Mouse (Mus musculus) liver, embryonic 16.5 days (tissue): ENCODE measurements around the gene Adssl1. TPM values are rescaled to one million over a fixed set of nuclear protein-coding genes. Genes with fewer than 3 reads are reported as not detected.

Experiments
- ATAC-seq: fragments of 200-750 bp; cut with Nextera tagmentation; 2 replicates; pipeline ENCODE4 v1.8.0; 2017; ENCODE audit warnings: low read depth, mild to moderate bottlenecking, moderate number of reproducible peaks, moderate library complexity
- H3K27ac ChIP-seq: fragments of 300-500 bp; sonication (generic); 2 replicates; pipeline ENCODE4 v1.5.1; 2014; ENCODE audit warnings: mild to moderate bottlenecking, low read length
- H3K27me3 ChIP-seq: fragments of 300-500 bp; sonication (generic); 2 replicates; pipeline ENCODE4 v1.6.1; 2014; ENCODE audit warnings: low read depth, low read length, mixed read lengths; ENCODE audit not compliant: control insufficient read depth, insufficient read depth
- H3K36me3 ChIP-seq: fragments of 300-500 bp; sonication (generic); 2 replicates; pipeline ENCODE4 v1.6.1; 2014; ENCODE audit warnings: mild to moderate bottlenecking; ENCODE audit not compliant: control insufficient read depth, insufficient read depth
- H3K4me1 ChIP-seq: fragments of 300-500 bp; sonication (generic); 2 replicates; pipeline ENCODE4 v1.6.1; 2014; ENCODE audit warnings: low read depth, low read length, mixed read lengths; ENCODE audit not compliant: control insufficient read depth
- H3K4me2 ChIP-seq: fragments of 300-500 bp; sonication (generic); 2 replicates; pipeline ENCODE4 v1.6.1; 2014; ENCODE audit warnings: low read depth, low read length, mixed read lengths
- H3K4me3 ChIP-seq: fragments of 300-500 bp; sonication (generic); 2 replicates; pipeline ENCODE4 v1.5.1; 2014; ENCODE audit warnings: low read depth, mild to moderate bottlenecking, low read length
- H3K9ac ChIP-seq: fragments of 300-500 bp; sonication (generic); 2 replicates; pipeline ENCODE4 v1.6.1; 2014; ENCODE audit warnings: low read depth, low read length
- H3K9me3 ChIP-seq: fragments of 300-500 bp; sonication (generic); replicated peaks from 2 replicates; pipeline ENCODE4 v1.6.1; 2016; ENCODE audit warnings: low read length; ENCODE audit not compliant: control insufficient read depth
- WGBS: fragments of 180-500 bp; shearing (Covaris S2); extraction: QIAGEN DNeasy Blood & Tissue Kit; methylation state at CpG from one replicate; pipeline ENCODE4 v1.1.7; 2014; ENCODE audit not compliant: insufficient replicate concordance; 5-methylcytosine and 5-hydroxymethylcytosine counted together
- polyA plus RNA-seq: library from polyadenylated mRNA; unstranded; fragments of >200 nt; fragmentation: Nextera tagmentation; extraction: Ambion mirVana; gene quantifications from 2 replicates; pipeline ENCODE4 v1.2.1, GENCODE M21; 2015

Gene Adssl1
- polyA plus RNA-seq, 1 experiment from 2014 or later: 14.0 TPM

DNA sequence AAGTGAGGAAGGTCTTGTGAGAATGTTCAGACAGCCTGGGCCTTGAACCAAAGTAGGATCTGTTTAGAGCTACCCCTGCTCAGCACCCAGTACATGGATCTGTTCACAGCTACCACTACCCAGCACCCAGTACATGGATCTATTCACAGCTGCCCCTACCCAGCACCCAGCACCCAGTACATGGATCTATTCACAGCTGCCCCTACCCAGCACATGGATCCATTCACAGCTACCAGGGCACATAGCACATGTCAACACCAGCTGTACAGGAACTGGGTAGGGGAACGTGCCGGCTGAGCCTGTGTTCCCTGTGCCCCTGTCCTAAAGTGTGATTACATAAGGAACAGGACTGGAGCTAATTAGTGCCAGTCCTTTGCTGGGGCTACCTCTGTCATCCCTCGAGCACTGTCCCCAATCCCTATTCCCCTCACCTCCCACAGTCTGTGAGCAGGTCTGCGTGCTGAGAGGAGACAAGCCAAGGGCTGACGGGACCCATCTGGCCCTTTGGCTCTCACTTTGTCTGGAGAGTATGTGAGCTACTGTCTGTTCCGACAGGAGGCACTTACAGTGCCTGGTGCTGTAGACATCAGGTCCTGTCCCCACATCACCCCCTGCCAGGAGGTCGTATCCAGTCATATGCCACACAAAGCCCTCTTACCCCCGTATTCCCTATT, 29.1 kb upstream of the Adssl1 start:
- peaks cover 41% of the 10 kb centered on the region for H3K4me1 ChIP-seq
- H3K9ac ChIP-seq: no peak overlapping the region
- no peak overlapping the region for H3K4me3 ChIP-seq

DNA sequence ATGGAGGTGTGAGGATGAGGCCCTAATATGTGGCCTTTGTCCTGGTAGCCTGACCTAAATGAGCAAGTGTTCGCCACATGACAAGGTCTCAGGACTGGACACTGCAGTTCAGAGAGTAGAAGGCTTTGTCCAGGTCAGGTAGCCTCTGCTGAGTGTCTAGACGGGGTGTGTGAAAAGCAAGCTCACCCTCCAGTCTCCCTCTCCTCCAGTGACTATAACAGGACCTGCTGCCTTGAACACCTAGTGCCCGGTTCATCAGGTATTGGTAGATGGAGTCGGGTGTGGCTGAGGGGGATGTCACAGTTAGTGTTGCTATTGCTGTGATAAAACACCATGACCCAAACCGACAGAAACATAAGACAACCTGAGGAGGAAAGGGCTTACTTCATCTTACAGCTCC, 28.6 kb upstream of the Adssl1 start:
- Histone ChIP-seq H3K9ac (no peak overlapping the region), H3K4me3 (no peak overlapping the region), H3K4me1 (peaks cover 40% of the 10 kb centered on the region), H3K27ac (no peak overlapping the region), H3K9me3 (no peaks in the 10 kb centered on the region), H3K4me2 (no peak overlapping the region), H3K27me3 (peaks cover 17% of the 10 kb centered on the region), H3K36me3 (no peaks in the 10 kb centered on the region)
- ATAC-seq: no peak
- WGBS: 64% methylated on average over 5 of the region's 5 CpGs

More for the DNA sequence above, 29.1 kb upstream of the Adssl1 start:
- no peak for ATAC-seq
- Histone ChIP-seq H3K36me3 (no peaks in the 10 kb centered on the region), H3K4me2 (no peak overlapping the region), H3K27ac (no peak overlapping the region), H3K9me3 (no peaks in the 10 kb centered on the region), H3K27me3 (peaks cover 17% of the 10 kb centered on the region)
- 66% methylated on average over 8 of the region's 8 CpGs for WGBS

DNA sequence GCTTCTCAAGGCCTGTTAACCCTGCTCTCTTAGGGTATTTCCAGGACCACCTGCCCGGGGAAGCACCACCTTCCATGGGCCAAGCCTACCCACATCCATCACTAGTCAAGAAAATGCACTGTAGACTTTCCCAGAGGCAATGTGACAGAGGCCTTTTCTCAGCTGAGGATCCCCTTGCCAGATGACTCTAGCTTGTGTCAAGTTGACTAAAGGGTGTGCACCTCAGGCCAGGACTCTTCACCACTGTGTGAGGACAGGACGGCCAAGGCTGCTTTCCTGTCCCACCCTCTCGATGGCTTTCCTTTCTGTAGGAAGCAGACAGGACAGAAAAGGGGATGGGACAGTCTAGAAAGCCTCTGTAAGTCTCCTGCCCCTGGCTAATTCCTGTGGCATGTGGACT, 28.1 kb upstream of the Adssl1 start:
- Histone ChIP-seq H3K27me3 (peaks cover 17% of the 10 kb centered on the region), H3K4me1 (peaks cover 39% of the 10 kb centered on the region), H3K9ac (no peak overlapping the region), H3K27ac (no peak overlapping the region), H3K36me3 (no peaks in the 10 kb centered on the region), H3K4me2 (no peak overlapping the region), H3K9me3 (no peaks in the 10 kb centered on the region), H3K4me3 (no peak overlapping the region)
- 57% methylated on average over 3 of the region's 3 CpGs for WGBS
- ATAC-seq: no peak

DNA sequence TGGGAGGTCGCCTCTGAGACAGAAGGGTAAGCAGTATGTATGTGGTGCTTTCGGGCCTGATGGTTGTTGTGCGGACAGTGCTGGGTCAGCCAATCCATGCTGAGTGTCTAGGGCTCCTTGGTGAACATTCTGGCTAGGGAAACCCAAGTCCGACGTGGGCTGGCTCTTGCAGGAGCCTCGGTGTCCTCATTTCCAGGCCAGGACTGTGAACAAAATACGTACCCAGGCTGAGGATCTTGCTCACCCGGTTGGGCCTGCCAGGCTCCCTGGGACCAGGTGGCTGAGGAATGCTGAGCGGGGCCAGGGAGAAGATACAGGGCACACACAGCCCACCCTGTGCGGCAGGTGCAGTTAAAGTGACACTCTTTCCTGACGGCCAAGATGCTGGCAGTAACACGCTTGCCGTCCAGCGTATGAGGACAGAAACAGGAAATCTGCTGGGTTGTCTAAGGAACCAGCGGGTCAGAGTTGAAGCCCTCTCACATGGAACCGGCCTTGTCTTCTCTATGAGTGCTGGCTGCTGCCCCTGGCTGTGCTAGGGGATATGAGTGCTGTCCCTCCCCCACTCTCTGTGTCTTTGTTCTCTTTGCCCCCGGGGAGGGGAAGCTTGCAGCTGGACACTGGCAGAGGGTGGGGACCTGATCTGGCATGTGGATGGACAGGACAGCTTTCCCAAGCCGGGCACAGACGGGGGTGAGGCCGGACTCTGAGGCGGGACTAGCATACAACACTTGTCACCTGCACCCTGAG, 26.7 kb upstream of the Adssl1 start:
- no peaks in the 10 kb centered on the region for H3K36me3 ChIP-seq
- no peak overlapping the region for H3K27ac ChIP-seq
- no peak overlapping the region for H3K4me2 ChIP-seq
- no peak overlapping the region for H3K4me3 ChIP-seq
- WGBS: 55% methylated on average over 21 of the region's 21 CpGs
- H3K9me3 ChIP-seq: no peaks in the 10 kb centered on the region
- no peak overlapping the region for H3K9ac ChIP-seq
- peaks cover 13% of the 10 kb centered on the region for H3K27me3 ChIP-seq
- ATAC-seq: no peak
- H3K4me1 ChIP-seq: peaks cover 35% of the 10 kb centered on the region

DNA sequence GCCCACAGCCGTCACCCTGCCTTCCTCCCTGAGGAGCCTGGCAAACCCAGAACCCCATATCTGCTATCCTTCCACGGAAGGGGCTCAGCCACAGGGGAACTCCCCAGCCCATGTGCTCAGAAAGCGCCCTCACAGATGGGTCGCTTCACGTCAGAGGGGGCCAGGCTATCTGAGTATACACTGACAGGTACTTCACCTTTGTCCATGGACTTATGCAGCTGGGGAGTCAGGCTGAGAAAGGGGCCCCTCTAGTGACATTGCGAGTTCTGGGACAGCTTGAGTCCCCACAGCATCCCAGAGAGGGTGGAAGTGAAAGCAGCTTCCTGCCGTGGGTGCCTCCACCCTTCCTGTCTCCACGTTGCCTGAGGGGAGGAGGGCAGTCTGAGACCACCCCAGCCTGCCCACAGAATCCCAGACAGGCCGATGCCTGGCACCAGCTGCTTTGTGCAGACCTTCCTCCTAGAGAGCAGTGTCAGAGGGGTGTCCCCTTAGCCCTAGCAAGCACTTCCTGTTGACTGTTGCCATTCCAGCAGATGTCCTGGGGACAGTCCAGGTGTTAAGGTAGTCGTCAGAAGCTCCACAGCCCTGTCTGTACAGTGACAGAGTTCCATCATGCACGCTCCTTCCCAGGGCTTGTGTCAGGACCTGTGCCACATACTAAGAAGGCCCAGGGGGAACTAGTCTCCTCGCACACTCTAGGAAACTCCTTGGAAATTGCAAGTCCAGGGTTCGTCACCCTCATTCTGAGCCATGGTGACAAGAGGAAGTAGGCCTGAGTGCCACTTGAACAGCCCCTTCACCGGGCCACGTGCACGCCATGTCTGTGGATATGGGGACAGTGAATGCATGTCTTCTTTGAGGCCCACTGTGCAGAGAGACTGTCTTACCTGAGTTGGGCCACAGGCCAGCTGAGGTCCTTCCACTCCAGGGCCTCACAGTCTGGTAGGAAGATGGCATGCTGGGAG, 25.6 kb upstream of the Adssl1 start:
- Histone ChIP-seq H3K9ac (no peak overlapping the region), H3K9me3 (no peaks in the 10 kb centered on the region), H3K27ac (peak overlapping the region; percentile 19; the same call in 1 of the 2 replicates), H3K4me3 (no peak overlapping the region), H3K27me3 (peaks cover 3% of the 10 kb centered on the region), H3K36me3 (no peaks in the 10 kb centered on the region), H3K4me2 (no peak overlapping the region), H3K4me1 (peaks cover 35% of the 10 kb centered on the region)
- 34% methylated on average over 15 of the region's 16 CpGs for WGBS
- no peak for ATAC-seq

DNA sequence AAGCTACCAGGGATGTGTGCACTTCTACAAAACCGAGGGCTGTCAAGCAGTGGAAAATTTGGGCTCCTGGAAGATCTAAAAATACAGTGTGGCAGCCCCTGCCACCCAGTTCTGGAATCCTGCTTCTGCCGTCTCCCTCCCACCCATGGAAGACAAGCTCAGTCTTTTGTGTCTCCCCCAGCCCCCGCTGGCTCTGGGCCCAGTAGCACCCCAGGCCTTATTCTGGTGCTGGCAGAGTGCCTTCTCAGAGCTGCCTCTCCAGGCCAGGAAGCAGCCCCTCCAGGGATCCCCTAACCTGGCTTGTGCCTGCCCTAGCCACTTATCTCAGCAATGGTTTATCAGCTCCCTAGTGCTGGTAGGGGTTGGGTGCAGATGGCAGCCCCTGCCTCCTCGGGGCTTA, 24.9 kb upstream of the Adssl1 start:
- ATAC-seq: no peak
- WGBS: 31% methylated on average over 4 of the region's 4 CpGs
- no peak overlapping the region for H3K9ac ChIP-seq

DNA sequence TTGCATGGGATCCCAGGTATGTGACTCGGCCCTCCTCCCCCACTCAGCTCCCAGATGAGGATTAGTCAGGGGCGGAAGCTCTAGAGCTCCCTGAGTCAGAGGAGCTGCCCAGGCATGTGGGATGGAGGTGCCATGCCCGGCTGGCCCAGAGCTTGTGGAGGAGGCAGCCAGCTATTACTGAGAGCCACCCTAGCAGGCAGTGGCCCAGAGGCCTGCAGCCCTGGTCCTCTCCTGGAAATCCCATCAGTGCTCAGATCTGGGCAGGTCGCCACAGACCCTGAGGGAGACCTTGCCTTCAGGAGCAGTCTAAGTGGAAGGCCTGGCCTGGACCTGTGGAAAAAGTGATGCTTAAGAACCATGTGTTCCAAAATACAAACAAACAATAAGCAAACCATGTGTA, 24.2 kb upstream of the Adssl1 start:
- H3K27me3 ChIP-seq: no peaks in the 10 kb centered on the region
- H3K27ac ChIP-seq: no peak overlapping the region; the same call in 1 of the 2 replicates
- 65% methylated on average over 4 of the region's 4 CpGs for WGBS
- no peak overlapping the region for H3K4me3 ChIP-seq
- no peaks in the 10 kb centered on the region for H3K9me3 ChIP-seq
- ATAC-seq: no peak
- H3K4me1 ChIP-seq: peaks cover 27% of the 10 kb centered on the region
- H3K36me3 ChIP-seq: no peaks in the 10 kb centered on the region
- H3K4me2 ChIP-seq: no peak overlapping the region
- no peak overlapping the region for H3K9ac ChIP-seq

More for the DNA sequence above, 24.9 kb upstream of the Adssl1 start:
- Histone ChIP-seq H3K4me1 (peaks cover 31% of the 10 kb centered on the region), H3K4me3 (no peak overlapping the region), H3K4me2 (no peak overlapping the region), H3K27ac (no peak overlapping the region; the same call in 1 of the 2 replicates), H3K27me3 (no peaks in the 10 kb centered on the region), H3K9me3 (no peaks in the 10 kb centered on the region), H3K36me3 (no peaks in the 10 kb centered on the region)

DNA sequence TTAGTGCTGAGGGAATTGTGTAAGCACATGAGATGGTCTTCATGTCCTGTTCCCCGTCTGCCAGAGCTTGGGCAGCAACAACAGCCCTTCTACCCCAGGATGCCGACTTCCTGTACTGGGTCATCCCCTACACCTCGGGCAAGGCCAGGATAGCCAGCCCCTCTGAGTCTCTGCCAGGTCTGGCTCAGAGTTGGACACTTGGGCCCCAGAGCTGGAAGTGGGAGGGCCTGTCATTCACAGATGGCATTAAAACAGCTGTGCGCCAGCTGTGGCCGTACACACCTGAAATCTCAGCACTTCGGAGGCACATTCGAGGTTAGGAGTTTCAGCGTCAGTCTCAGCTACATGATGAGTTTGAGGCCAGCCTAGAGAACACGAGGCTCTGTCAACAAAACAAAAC, 23.4 kb upstream of the Adssl1 start:
- H3K27ac ChIP-seq: no peak overlapping the region
- no peak for ATAC-seq
- H3K27me3 ChIP-seq: no peaks in the 10 kb centered on the region
- peaks cover 27% of the 10 kb centered on the region for H3K4me1 ChIP-seq
- 52% methylated on average over 9 of the region's 9 CpGs for WGBS
- no peak overlapping the region for H3K4me3 ChIP-seq
- no peak overlapping the region for H3K4me2 ChIP-seq
- H3K9ac ChIP-seq: no peak overlapping the region
- no peaks in the 10 kb centered on the region for H3K36me3 ChIP-seq
- H3K9me3 ChIP-seq: no peaks in the 10 kb centered on the region
